Mouse (Mus musculus) kidney, adult 2 months (tissue): Measurements from ENCODE around the gene Upp2.

Source experiments
- CTCF ChIP-seq: fragments of 200-500 bp; conservative IDR thresholded peaks from 2 replicates; pipeline ENCODE4 v1.5.1; 2011; ENCODE audit warnings: low read depth, mild to moderate bottlenecking, control low read depth, low read length, moderate library complexity, mixed read lengths; ENCODE audit not compliant: insufficient read depth, insufficient read length
- POLR2A ChIP-seq: fragments of 200-500 bp; IDR thresholded peaks from one replicate; pipeline ENCODE4 v1.6.1; 2011; ENCODE audit warnings: low read depth, low read length, control low read depth

DNA sequence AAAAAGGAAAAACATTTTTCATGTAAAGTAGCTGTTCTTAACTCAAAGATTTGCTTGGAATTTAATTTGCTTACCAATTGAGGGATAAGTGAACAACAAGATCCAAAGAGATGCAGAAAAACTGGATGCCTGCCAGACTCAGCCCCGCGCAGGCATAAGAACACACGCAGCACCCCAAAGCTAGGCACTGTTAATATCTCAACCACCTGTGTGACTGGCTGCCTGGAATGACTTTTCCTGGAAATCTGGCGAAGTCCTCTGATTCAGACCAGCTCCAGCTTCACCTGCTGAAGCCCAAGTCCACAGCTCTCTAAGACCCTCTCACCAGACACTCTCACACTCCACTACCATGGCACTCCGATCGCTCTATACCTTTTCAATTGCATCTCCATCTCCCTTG lies 42.7 kb upstream of the Upp2 start:
- TF ChIP-seq CTCF (no peak), POLR2A (no peak)
